In genomic region chr5:4615233-4615632, GRCm38 (mm10) we compare ENCODE assay signal across 16 mouse cellular contexts.
"Had no signal": no experiment of that assay in that cellular context is flagged by ENCODE, and none has a peak within 500 bp of the region (broad histone marks: within the 10 kb centered on the region; RNA-seq: fewer than 3 reads in every experiment).

No protein-coding gene starts in this region.

- DNase-seq: retina, postnatal 1 day; right cerebral cortex, adult 18-20 months; right cerebral cortex, postnatal 14 days; right cerebral cortex, postnatal 25 days; right cerebral cortex, postnatal 4 days; spleen, adult 18-20 months; thymus, adult 18-20 months; thymus, adult 2 months; thymus, postnatal 14 days; thymus, postnatal 25 days; thymus, postnatal 36 days; thymus, postnatal 4 days had no signal

- H3K4me3 ChIP-seq: neural tube, embryonic 13.5 days; neural tube, embryonic 15.5 days; stomach, embryonic 15.5 days had no signal

- H3K9ac ChIP-seq: neural tube, embryonic 13.5 days; neural tube, embryonic 15.5 days; stomach, embryonic 15.5 days had no signal

- H3K27ac ChIP-seq: neural tube, embryonic 13.5 days; neural tube, embryonic 15.5 days; stomach, embryonic 15.5 days; stomach, postnatal 0 days had no signal

- H3K9me3 ChIP-seq: neural tube, embryonic 13.5 days; neural tube, embryonic 15.5 days; stomach, embryonic 15.5 days had no signal

- H3K4me2 ChIP-seq: neural tube, embryonic 13.5 days; neural tube, embryonic 15.5 days; stomach, embryonic 15.5 days had no signal

- H3K4me1 ChIP-seq: neural tube, embryonic 13.5 days; neural tube, embryonic 15.5 days; stomach, embryonic 15.5 days had no signal

- H3K27me3 ChIP-seq: neural tube, embryonic 13.5 days; neural tube, embryonic 15.5 days; stomach, embryonic 15.5 days had no signal

- H3K36me3 ChIP-seq: neural tube, embryonic 13.5 days; neural tube, embryonic 15.5 days; stomach, embryonic 15.5 days had no signal
